ENCODE assay signal across 15 mouse cellular contexts in genomic region chr6:144584074-144584840, GRCm38 (mm10).
"Had no signal": no experiment of that assay in that cellular context is flagged by ENCODE, and none has a peak within 500 bp of the region (broad histone marks: within the 10 kb centered on the region; RNA-seq: fewer than 3 reads in every experiment).

No protein-coding gene starts in this region.

- H3K27ac ChIP-seq: limb, embryonic 15.5 days; liver, embryonic 13.5 days; midbrain, embryonic 10.5 days; neural tube, embryonic 15.5 days had no signal

- DNase-seq: kidney, adult 18-20 months; kidney, postnatal 10 days; layer of hippocampus, adult 9-11 months; layer of hippocampus, postnatal 36 days; liver, embryonic 13.5 days; liver, postnatal 0 days; lung, postnatal 36 days; midbrain, embryonic 14.5 days; right cerebral cortex, adult 18-20 months; right cerebral cortex, postnatal 25 days; thymus, postnatal 36 days had no signal

- H3K9me3 ChIP-seq: limb, embryonic 15.5 days; liver, embryonic 13.5 days; midbrain, embryonic 10.5 days; neural tube, embryonic 15.5 days had no signal

- H3K27me3 ChIP-seq: limb, embryonic 15.5 days; liver, embryonic 13.5 days; neural tube, embryonic 15.5 days had no signal

- H3K4me3 ChIP-seq: limb, embryonic 15.5 days; liver, embryonic 13.5 days; midbrain, embryonic 10.5 days; myocyte; neural tube, embryonic 15.5 days had no signal

- H3K9ac ChIP-seq: limb, embryonic 15.5 days; liver, embryonic 13.5 days; liver, postnatal 0 days; neural tube, embryonic 15.5 days had no signal

- H3K36me3 ChIP-seq: limb, embryonic 15.5 days; liver, embryonic 13.5 days; midbrain, embryonic 10.5 days; neural tube, embryonic 15.5 days had no signal

- H3K4me2 ChIP-seq: limb, embryonic 15.5 days; liver, embryonic 13.5 days; neural tube, embryonic 15.5 days had no signal

- ATAC-seq: liver, postnatal 0 days had no signal
